Mouse (Mus musculus) heart, postnatal 4 days (tissue): Measurements from ENCODE around the gene Pax8. TPM values are rescaled to one million over a fixed set of nuclear protein-coding genes. Genes with fewer than 3 reads are reported as not detected.

Source experiments
- total RNA-seq, 2 experiments: library from RNA; stranded (reverse); gene quantifications; 2 replicates each; pipeline ENCODE4 v1.2.3; 2021

Gene Pax8
- total RNA-seq, 2 experiments from 2014 or later, result not detected

Other genes starting within 250 kb of the Pax8 start
- gene Il1f5, start 198.6 kb downstream of the Pax8 start, total RNA-seq, result not detected
- not detected for gene Il1f10, start 184.4 kb downstream of the Pax8 start, total RNA-seq
- under 1 TPM in 1 of 2 experiments, not detected in 1; 0.14 TPM for gene Il1rn, start 138.7 kb downstream of the Pax8 start, total RNA-seq
- gene Psd4, start 108.0 kb downstream of the Pax8 start, total RNA-seq, result 1 to 10 TPM; 1.2 to 2.3 TPM